Comparison of ENCODE assay signal across 16 mouse cellular contexts in genomic region chr7:117486425-117487172, GRCm38 (mm10).
DNase-seq lines count a peak whose midpoint lies in the region; ATAC-seq and TF ChIP-seq lines count a peak whose summit lies in the region.
"Had no signal": no experiment of that assay in that cellular context is flagged by ENCODE, and none has a peak within 500 bp of the region (broad histone marks: within the 10 kb centered on the region; RNA-seq: fewer than 3 reads in every experiment).

No protein-coding gene starts in this region.

- WGBS in kidney, embryonic 16.5 days: 73% methylated on average over 7 of the region's 7 CpGs
- WGBS in embryonic facial prominence, embryonic 14.5 days: 39% methylated on average over 7 of the region's 7 CpGs
- WGBS in midbrain, embryonic 14.5 days: 88% methylated on average over 7 of the region's 7 CpGs

- H3K4me3 ChIP-seq in kidney, embryonic 16.5 days (ENCODE audit: low read length): no peak overlapping the region
- H3K4me3 ChIP-seq in embryonic facial prominence, embryonic 14.5 days (ENCODE audit: low read depth, low read length): no peak overlapping the region
- H3K4me3 ChIP-seq in midbrain, embryonic 14.5 days (replicated peaks; ENCODE audit: low read depth, low read length): no peak overlapping the region
- no peak overlapping the region for H3K4me3 ChIP-seq in left cerebral cortex, adult 2 months
- H3K4me3 ChIP-seq: megakaryocyte, embryonic 14.5 days; stomach, embryonic 15.5 days had no signal

- H3K27me3 ChIP-seq in kidney, embryonic 16.5 days (ENCODE audit: insufficient read depth, low read length): no peaks in the 10 kb centered on the region
- H3K27me3 ChIP-seq in embryonic facial prominence, embryonic 14.5 days (replicated peaks; ENCODE audit: control insufficient read depth, insufficient read depth, low read length): no peaks in the 10 kb centered on the region
- no peaks in the 10 kb centered on the region for H3K27me3 ChIP-seq in midbrain, embryonic 14.5 days (ENCODE audit: control insufficient read depth, insufficient read depth, low read length)
- H3K27me3 ChIP-seq: megakaryocyte, embryonic 14.5 days; stomach, embryonic 15.5 days had no signal

- H3K27ac ChIP-seq in kidney, embryonic 16.5 days (ENCODE audit: low read length): 0 out of 2 replicates have a peak overlapping the region, but pooled peaks have one; percentile 8
- peak overlapping the region; percentile 30; the same call in 1 of the 2 replicates for H3K27ac ChIP-seq in embryonic facial prominence, embryonic 14.5 days (replicated peaks; ENCODE audit: low read depth, low read length)
- no peak overlapping the region for H3K27ac ChIP-seq in midbrain, embryonic 14.5 days (replicated peaks; ENCODE audit: low read depth, low read length)
- no peak overlapping the region; the same call in 1 of the 2 replicates for H3K27ac ChIP-seq in left cerebral cortex, adult 2 months
- H3K27ac ChIP-seq: stomach, embryonic 15.5 days had no signal

- no peak for DNase-seq in kidney, adult 9 months
- peak; percentile 61 for DNase-seq in CD4-positive helper T cell, adult 2 months (ENCODE audit: low read depth, low spot score)
- DNase-seq in embryonic facial prominence, embryonic 14.5 days (ENCODE audit: low spot score): no peak
- DNase-seq in lung, postnatal 36 days: peak; percentile 69
- DNase-seq in midbrain, embryonic 14.5 days: no peak
- DNase-seq in left cerebral cortex, adult 2 months (ENCODE audit: extremely low spot score in 1 of 2, low spot score in 2 of 2): no peak
- no peak for DNase-seq in gastrocnemius, adult 8-10 months (ENCODE audit: low spot score in 2 of 2)
- DNase-seq: cerebellum, postnatal 25 days; gastrocnemius, postnatal 25 days; heart, postnatal 4 days; kidney, postnatal 10 days; right cerebral cortex, adult 18-20 months; thymus, postnatal 4 days had no signal

- H3K9me3 ChIP-seq in kidney, embryonic 16.5 days (ENCODE audit: low read length): no peaks in the 10 kb centered on the region
- H3K9me3 ChIP-seq in embryonic facial prominence, embryonic 14.5 days (ENCODE audit: control insufficient read depth, low read length): no peaks in the 10 kb centered on the region
- no peaks in the 10 kb centered on the region for H3K9me3 ChIP-seq in midbrain, embryonic 14.5 days (ENCODE audit: control insufficient read depth, low read length)
- H3K9me3 ChIP-seq: megakaryocyte, embryonic 14.5 days; stomach, embryonic 15.5 days had no signal

- intact Hi-C loops in left cerebral cortex, adult 2 months (cut with DNase I): loop anchor here (10.0 kb wide), 1 partner anchor 618 kb away; no protein-coding TSS in a partner anchor

- no peak for TF ChIP-seq CTCF in left cerebral cortex, adult 2 months (IDR thresholded peaks at IDR 0.05)

- H3K4me2 ChIP-seq in kidney, embryonic 16.5 days (replicated peaks; ENCODE audit: low read depth, low read length): no peak overlapping the region
- no peak overlapping the region for H3K4me2 ChIP-seq in embryonic facial prominence, embryonic 14.5 days (ENCODE audit: low read depth, low read length)
- H3K4me2 ChIP-seq in midbrain, embryonic 14.5 days (ENCODE audit: low read length): no peak overlapping the region
- H3K4me2 ChIP-seq: stomach, embryonic 15.5 days had no signal

- H3K4me1 ChIP-seq in kidney, embryonic 16.5 days (ENCODE audit: insufficient read depth, low read length): peaks cover 10% of the 10 kb centered on the region
- no peaks in the 10 kb centered on the region; the same call in 1 of the 2 replicates for H3K4me1 ChIP-seq in embryonic facial prominence, embryonic 14.5 days (ENCODE audit: control insufficient read depth, insufficient read depth, low read length)
- no peaks in the 10 kb centered on the region for H3K4me1 ChIP-seq in midbrain, embryonic 14.5 days (ENCODE audit: control insufficient read depth, insufficient read depth, low read length)
- H3K4me1 ChIP-seq: megakaryocyte, embryonic 14.5 days; stomach, embryonic 15.5 days had no signal

- no peaks in the 10 kb centered on the region for H3K36me3 ChIP-seq in kidney, embryonic 16.5 days (ENCODE audit: insufficient read depth, low read length)
- H3K36me3 ChIP-seq in embryonic facial prominence, embryonic 14.5 days (ENCODE audit: control insufficient read depth, insufficient read depth, low read length): no peaks in the 10 kb centered on the region
- no peaks in the 10 kb centered on the region for H3K36me3 ChIP-seq in midbrain, embryonic 14.5 days (ENCODE audit: control insufficient read depth, insufficient read depth, low read length)
- H3K36me3 ChIP-seq: stomach, embryonic 15.5 days had no signal

- no peak for ATAC-seq in kidney, embryonic 16.5 days (ENCODE audit: low FRiP score, low TSS enrichment)
- ATAC-seq in embryonic facial prominence, embryonic 14.5 days (ENCODE audit: low read depth): no peak
- no peak for ATAC-seq in midbrain, embryonic 14.5 days (ENCODE audit: low FRiP score, low TSS enrichment)

- no peak overlapping the region for H3K9ac ChIP-seq in kidney, embryonic 16.5 days (replicated peaks; ENCODE audit: low read length)
- no peak overlapping the region for H3K9ac ChIP-seq in embryonic facial prominence, embryonic 14.5 days (ENCODE audit: low read depth, low read length)
- H3K9ac ChIP-seq in midbrain, embryonic 14.5 days (replicated peaks; ENCODE audit: low read length): no peak overlapping the region
- H3K9ac ChIP-seq: stomach, embryonic 15.5 days had no signal

Comparison
In these comparisons a context has a peak if more than half of its experiments do, and no peak if none do; other contexts are left out.
1. H3K27ac ChIP-seq: peak in kidney, embryonic 16.5 days (single experiment) and embryonic facial prominence, embryonic 14.5 days (single experiment); none in midbrain, embryonic 14.5 days (single experiment) and left cerebral cortex, adult 2 months (single experiment).
2. DNase-seq: peak in CD4-positive helper T cell, adult 2 months (single experiment) and lung, postnatal 36 days (single experiment); none in kidney, adult 9 months (single experiment), embryonic facial prominence, embryonic 14.5 days (single experiment), midbrain, embryonic 14.5 days (single experiment), left cerebral cortex, adult 2 months (0 of 2) and gastrocnemius, adult 8-10 months (0 of 2).